Mouse (Mus musculus) frontal cortex, adult (tissue): Measurements from ENCODE around the gene Rab20.
A peak's percentile ranks its signal among the peaks of the same experiment; 100 is the strongest.
"Not testable (repeated sequence)": the region's sequence is repeated elsewhere in the genome, so short reads cannot be mapped to it uniquely, and the experiment has no call there.

Experiments
- ATAC-seq: cut with Nextera tagmentation; 2 replicates; pipeline ENCODE4 v1.9.2; 2017; ENCODE audit warnings: mild to moderate bottlenecking, moderate library complexity, mixed read lengths; ENCODE audit not compliant: low TSS enrichment

Gene Rab20

DNA sequence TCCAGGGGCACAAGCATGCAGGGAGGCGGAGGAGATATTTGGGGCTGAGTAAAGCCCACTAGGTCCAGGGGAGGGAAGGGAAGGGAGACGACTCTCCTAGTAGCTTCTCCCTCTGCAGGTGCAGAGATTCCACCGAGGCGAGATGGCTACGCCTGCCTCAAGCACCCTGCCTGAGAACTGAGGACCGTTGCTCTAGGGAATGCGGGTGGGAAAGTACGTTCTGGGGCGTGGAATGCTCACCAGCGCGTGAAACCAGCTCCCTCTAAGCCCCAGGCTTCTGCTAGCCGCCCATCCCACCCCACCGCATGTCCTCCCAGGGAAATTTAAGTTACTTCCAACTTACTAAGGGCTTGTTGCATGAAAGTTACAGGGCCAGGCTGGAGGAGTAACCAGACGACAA is 1.1 kb upstream of the Rab20 start:
- ATAC-seq, result no peak

DNA sequence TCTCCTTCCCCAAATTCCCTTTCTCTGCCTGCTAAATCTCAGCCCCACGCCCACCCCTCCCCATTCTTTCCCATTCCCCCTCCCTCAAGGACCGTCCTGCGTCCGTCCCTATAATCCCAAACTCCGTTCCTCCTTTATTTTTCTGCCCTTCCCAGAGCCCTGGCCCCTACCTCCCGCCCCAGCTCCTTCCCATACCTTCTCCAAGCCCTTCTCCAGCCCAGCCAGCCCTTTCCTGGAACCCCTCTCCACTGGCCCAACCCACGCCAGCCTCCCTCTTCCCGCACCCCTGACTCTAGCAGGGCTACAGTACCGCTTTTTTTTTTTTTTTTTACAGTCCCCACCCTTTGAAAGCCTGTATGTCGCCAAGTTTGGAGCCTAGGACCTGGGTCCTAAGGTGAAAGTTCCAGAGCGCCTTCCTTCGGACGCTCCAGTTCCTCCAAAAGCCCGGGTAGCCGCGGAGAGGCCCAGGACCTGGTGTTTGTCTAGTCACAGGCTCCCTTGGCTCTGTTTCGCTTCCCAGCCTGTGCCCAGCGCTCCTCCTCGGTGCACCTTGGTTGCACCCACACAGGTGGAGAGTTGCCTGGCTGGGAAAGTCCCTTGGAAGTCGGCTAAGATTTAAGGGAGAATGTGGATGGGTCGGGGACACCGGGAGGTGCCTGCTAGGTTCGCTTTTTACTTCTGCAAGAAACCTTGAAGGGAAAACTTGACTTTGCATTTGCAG is 457 bp upstream of the Rab20 start:
- no peak for ATAC-seq

DNA sequence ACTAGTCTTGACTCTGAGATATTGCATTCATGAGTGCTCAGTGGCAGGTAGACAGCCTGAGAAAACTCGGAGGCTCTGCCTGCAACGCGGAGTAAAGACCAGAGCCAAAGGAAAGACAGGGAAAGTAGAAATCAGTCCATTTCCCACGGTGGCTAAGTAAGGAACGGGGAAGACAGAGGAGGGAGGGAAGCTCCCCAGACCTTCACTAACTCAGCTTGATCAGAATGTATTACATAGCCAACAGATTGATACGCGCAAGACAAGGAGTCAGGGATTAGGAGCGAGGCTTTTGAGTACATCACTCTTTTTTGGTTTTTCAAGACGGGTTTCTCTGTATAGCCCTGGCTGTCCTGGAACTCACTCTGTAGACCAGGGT is 1.3 kb downstream of the Rab20 start:
- no peak for ATAC-seq

DNA sequence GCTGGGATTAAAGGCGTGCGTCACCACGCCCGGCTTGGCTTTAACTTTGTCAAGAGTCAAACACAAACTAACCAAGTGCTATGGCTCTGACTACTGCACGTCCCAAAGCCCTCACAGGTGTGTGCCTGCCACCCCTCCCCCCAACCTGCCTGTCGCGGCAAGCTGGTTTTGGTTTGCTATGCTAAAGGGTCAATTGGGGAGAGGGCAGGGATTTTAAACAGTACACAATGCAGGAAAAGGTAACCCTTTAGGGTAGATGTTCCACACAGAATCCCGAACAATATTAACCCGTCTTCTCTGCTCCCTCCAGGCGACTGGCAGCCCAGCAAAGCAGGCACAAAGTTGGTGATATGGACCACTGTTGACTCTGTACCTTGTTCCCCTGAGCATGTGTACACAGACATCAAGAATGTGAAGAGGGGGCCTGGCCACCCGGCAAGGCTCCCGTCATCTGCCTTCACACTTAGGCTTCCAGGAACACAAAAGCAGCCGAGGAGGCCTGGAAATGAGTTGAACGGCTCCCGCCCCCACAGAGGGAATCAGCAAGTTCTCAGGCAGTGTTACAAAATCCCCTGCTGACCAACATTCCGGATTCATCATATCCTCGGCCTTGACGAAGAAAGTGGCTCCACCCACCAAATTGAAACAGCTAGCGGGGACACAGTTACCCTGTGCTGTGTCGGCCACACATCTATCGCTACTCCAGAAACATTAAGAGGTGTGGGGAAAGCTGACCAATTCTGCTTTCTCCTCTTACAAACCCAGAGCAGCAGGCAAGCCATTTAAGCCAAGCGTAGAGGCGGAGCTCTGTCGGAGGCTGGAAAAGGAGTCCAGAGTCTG is 2.0 kb downstream of the Rab20 start:
- ATAC-seq, result peak; percentile 74

DNA sequence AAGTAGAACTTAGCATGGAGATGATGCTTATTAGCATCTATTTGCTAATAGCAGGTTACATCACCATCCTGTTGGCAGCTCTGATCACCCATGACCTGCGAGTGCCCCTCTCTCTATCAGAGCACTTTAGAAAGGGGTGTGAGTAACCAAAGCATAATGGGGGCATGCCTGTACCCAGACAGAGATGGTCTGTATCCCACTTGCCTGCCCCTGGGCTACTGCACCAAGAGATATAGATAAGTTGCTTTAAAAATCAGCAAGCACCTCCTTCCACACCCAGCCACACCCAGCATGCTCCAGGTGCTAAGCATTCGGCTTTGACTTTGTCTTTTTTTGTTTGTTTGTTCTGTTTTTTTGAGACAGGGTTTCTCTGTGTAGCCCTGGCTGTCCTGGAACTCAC is 2.6 kb downstream of the Rab20 start:
- ATAC-seq, result no peak

DNA sequence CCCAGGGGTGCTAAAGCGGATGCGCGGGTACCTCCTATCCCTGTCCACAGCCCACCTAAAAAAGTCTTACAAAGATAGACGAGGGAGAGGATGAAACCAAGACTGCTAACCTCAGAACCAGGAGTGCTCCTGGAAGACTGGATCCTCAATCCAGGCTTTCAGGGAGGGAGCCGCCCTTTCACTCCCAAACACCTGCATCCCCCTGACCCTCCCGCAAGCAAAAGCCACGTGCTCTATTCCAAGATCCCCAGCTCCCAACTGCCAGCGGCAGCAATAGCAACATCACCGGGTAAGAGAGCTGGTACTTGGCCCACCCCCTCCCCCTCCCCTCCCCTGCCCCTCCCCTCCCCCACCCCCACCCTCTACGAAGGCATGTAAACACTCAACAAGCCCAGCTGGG is 3.1 kb downstream of the Rab20 start:
- ATAC-seq, result no peak

DNA sequence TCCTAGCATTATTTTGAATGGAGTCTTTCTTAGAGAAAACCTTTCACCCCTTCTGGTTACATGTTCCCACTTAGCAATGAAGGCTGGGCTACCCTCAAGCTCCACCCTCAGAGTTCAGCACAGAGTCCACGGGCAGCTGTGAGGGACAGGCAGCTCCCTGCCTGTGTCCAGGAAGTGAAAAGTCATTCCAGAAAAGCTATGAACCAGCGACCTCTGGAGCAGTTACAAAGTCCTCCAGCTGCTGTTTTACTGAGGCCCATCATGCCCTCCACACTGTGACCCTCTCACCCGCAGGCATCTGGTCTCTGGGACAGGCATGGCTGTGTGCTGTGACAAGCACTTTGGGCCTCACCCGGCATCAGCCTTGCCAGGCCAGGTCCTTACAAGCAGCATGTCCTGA is 5.4 kb downstream of the Rab20 start:
- ATAC-seq, result no peak

DNA sequence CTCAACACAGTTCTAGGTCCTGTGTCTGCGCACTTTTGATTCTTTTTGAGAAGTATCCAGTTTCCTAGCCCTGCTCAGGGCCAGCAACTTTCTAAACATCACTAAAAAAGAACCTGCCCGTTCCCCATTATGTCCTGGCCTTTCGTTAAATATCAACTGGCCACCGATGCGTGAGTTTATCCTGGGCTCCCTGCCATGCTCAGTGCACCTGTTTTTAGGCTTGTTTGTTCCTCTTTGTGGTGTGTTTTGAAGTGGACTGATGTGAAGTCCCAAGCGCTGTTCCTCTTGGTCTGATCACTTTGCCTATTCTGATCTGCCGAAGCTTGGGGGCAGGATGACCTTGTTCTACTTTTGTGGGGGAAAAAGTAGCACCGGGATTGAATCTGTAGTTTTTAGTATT is 7.2 kb downstream of the Rab20 start:
- no peak for ATAC-seq

DNA sequence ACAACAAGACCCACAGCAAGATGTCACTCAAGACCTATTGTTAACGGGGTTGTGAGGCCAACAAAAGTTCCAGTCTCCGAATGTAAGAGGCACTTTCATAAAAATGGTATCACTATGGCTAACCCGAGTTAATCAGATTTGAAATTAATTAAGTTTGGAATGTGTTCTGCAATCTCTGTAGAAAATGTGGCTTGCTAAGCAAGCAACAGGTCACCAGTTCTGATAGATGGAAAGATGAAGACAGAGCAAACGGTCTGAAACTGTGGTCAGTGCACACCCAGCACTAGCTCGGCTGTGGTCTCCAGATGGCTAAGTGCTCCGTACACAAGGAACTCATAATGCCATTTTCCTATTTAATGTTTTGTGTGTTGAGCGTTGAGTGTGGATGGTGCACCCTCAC is 7.8 kb downstream of the Rab20 start:
- no peak for ATAC-seq

DNA sequence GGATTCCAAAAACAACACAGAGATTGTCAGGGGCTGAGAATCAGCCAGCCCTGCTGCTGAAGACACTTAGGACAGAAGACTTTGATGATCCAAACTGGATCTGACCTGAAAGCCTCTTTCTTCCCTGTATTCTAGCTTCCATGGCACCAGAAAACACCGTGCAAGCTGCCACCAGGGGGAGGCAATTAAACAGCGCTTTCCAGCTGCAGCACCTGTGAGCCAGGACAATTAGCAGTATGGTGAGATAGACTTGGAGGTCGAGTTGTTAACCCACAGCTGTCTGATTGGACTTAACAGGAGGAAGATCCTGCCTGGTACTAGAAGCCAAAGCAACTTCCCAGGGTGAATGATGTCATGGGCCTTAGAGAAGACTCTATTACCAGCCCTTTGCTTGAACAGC is 9.4 kb downstream of the Rab20 start:
- no peak for ATAC-seq

DNA sequence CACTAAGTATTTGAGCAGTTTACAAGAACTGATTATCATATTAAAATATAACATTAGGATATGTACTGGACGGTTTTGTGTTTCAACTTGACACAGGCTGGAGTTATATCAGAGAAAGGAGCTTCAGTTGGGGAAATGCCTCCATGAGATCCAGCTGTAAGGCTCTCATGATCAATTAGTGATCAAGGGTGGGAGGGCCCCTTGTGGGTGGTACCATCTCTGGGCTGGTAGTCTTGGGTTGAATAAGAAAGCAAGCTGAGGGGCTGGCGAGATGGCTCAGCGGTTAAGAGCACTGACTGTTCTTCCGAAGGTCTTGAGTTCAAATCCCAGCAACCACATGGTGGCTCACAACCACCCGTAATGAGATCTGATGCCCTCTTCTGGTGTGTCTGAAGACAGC is 12.0 kb downstream of the Rab20 start:
- ATAC-seq, result not testable (repeated sequence)

DNA sequence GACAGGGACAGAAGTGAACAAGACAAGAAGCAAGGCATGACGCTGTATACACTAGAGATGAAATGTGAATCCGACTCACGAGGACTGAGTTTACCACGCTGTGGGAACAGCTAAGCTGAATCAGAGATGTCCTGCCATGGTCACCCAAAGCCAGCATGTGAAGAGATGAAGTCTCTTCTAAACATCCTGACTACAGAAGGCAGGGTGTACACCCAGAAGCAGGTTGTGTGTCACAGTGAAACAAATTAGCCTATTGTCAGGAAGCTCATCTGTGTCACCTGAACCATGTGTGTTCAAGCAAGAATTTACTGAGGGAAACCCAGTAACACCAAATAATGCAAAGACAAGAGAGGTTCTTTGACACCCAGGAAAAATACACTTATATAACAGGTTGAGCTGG is 12.9 kb downstream of the Rab20 start:
- ATAC-seq, result no peak

DNA sequence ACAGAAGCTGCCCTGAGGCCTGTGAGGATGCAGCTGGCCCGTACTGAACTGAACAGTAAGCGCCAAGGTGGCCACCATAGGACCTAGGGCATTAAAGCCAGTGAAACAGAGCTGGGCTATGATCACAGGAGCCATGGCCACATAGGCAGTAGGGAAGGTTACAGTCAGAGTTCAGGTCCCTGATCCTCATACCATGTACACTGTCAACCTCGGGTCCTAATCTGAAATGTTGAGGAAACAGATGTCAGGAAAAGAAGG is 13.9 kb downstream of the Rab20 start:
- ATAC-seq, result no peak

DNA sequence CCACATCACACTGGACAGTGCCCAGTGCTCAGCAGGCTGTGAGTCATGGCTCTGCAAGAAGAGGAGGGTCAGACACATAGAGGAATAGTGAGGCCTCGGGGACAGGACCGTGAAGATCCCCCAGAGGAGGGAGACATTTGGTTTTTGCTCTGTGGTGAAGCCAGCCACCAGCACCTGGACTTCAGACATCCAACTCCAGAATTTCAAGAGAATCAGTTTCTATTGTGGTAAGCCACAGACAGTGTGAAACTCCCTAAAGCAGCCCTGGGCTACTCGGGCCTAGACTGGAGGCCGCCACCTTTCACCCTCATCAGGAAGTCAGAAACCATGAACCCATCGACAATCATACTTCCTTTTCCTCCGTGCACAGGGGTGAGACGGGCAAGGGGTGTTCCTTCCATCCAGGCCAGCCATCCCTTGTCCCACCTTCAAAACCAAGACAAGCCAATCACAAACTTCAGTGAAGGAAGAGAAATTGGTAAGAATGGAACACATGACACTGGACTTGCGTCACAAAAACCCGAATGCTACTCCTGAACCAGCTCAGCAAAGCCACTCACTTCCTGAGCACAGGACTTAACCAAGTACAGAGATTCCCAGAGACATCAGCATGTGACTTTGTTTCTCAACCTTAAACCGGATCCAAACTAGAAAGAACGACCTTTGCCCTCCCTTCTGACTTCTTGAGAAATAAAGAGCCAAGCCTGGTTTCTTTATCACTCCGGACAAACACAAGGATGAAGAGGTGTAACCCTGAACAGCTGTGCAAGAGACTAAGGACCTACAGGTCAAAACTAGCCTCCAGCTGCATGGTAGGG is 14.4 kb downstream of the Rab20 start:
- ATAC-seq, result no peak

DNA sequence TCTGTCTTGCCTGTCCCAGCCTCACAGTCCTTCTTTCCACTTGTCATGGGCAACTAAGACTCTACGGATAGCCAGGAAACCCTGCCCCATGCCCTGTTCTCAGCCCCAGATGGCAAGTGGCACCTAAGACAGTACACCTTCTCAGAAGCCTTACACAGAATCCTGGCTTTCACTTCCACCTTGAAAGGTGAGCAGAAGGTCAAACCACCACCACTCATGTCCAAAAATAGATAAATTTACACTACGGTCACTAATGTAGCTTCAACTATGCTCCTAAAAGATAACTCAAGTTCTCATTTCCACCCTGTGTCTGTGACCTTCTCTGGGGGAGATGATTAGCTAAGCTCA is 15.0 kb downstream of the Rab20 start:
- no peak for ATAC-seq

DNA sequence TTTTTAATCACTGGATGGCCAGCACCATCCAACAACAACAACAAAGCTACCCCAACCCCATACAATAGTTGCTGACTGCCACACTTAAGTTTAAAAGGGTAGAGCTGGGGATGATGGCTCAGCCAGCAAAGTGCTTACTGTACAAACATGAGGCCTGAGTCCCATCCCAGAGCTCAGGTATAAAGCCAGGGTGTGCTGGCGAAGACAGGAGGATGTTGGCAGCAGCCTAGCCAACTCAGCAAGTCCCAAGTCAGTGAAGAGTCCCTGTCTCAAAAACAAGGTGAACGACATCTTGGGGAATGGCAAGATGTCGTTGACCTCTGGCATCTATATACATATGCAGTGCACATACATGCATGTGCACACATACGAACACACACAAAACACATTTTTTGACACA is 15.9 kb downstream of the Rab20 start:
- no peak for ATAC-seq

DNA sequence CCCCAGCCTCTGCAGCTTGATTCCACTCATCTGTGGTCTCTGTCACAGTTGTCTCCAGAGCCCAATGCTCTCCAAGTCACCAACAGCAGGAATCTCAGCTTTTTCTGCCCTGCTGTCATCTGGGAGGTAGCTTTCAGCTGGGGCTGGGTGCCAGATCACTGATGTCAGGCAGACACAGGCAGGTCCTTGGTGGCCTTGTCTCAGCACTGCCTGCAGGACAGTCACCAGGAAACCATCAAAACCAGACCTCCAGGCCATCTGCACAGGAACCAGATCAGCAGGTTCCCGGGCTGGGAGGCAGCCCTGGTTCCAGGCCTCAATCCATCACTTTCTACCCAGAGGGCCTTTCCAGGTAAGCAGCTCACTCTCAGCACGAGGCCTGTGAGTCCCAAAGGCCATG is 16.7 kb downstream of the Rab20 start:
- ATAC-seq, result no peak

DNA sequence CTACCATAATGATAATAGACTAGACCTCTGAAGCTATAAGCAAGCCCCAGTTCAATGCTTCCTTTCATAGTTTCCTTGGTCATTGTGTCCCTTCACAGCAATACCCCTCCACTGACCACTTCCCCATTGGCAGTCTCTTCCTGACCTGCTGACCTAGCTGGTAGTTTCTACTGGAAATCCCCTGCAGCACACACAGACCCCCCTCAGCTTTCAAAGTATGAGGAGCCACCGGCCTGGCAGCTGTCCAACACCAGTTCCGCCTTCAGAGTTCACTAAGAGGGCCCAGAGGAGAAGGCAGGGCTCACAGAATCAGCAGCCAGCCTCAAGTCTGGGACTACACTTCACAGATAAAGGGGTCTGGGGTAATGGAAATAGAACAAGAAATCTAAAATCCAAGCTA is 17.6 kb downstream of the Rab20 start:
- ATAC-seq, result no peak

DNA sequence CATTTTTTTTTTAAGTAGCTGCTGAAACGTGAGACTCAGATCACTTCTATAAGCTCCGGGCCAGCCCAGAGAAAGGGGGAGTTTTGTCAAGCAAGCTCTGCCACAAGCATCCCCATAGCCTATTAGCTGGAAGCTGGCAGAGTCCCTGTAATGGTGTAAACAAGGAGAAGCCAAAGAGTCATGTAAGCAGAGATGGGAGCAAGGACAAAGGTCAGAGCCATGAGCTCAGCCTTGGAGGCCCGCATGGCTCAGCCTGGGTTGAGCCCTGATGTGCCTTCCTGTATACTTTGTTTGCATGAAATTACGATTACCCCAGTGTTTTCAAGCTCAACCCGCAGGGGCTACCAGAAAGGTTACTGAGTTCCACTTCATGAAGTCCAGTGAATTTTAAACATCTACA is 19.5 kb downstream of the Rab20 start:
- ATAC-seq, result no peak

DNA sequence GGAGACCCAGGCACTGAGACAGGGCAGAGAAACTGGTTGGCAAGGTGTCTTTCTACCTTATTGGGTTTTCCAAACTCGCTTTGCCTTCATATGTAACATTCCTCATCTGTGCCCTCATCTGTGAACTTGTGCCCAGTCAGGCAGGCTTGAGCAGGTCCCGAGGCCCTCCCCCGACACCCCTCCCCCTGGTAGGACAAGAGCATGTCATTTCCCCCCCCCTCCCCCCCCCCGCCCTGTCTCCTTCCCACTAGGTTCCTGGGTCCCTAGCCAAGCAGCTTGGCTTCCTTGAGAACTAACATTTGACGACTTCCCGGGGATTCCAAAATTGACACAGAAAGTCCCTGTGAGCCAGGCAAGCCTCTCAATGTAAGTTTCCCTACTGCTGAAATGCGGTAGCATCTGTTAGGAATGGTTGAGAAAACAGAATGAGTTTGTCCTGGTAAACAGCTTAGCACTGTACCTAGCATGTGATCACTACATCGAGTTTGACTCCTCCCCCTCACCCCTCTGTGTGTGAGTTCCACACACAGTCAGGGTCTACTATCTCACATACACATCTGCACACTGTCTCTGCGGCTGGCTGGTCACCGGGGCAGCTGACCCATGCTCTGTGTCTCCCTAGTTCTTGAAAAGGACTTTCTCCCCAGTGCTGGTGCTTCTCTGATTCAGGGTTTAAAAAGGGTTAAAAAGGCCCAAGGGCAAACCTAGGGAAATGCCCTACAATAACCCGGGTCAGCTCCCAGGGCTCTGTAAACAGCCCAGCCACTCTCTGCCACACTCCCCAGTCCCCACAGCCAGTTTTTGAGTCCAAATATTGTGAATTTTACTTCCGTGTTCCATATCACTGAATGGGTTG is 20.3 kb downstream of the Rab20 start:
- ATAC-seq, result no peak

DNA sequence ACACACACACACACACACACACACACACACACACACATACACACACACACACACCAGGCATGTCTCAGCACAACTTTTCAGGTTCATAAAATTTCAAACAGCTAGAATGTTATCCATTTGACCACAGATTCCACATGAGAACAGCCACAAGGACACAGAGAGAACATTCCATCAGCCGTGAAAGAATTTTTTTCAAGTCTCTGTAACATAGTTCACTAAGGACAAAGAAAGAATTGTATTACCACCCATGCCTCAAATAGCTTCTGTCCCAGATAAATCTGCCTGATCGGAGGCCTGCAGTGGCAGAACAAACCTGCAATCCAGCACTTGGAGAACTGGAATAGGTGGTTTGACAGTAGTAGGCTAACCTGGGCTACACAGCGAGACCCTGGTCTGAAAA is 21.2 kb downstream of the Rab20 start:
- no peak for ATAC-seq

DNA sequence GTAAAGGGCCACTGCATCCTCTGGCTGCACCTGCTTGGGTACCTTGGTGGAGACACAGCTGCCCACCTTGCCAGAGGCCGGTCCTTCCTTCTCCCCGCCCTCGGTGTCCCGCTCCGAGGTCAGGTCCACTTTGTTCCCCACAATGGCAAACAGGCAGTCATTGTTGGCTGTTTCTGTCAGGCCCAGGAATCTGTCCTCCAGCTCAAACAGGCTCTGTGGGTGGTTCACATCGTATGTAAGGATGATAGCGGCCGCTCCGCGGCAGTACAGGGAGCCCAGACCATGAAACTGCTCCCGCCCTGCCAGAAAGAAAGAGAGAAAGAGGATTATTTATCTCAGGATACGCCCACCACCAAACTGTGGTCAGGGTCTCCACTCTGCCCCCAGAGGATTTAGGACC is 24.3 kb downstream of the Rab20 start:
- no peak for ATAC-seq
